Mouse (Mus musculus): ENCODE data around the gene Icos.

- TF ChIP-seq CTCF (IDR thresholded peaks at IDR 0.05; ENCODE audit: borderline replicate concordance, insufficient read depth, low read depth, low read length), result peak; percentile 25; the same call in 1 of the 2 replicates
- no peak for TF ChIP-seq POLR2A (IDR thresholded peaks at IDR 0.05; ENCODE audit: borderline replicate concordance, insufficient read depth, low read length)
Measured at GRCm38 (mm10) chr1:60961080-60961479, 16.6 kb upstream of the Icos start.
